In genomic region chr6:31522478-31522877, GRCm38 (mm10) we compare ENCODE assay signal across 21 mouse cellular contexts. TPM values are rescaled to one million over a fixed set of nuclear protein-coding genes. Genes with fewer than 3 reads are reported as not detected.
DNase-seq lines count a peak whose midpoint lies in the region; ATAC-seq and TF ChIP-seq lines count a peak whose summit lies in the region.
"Had no signal": no experiment of that assay in that cellular context is flagged by ENCODE, and none has a peak within 500 bp of the region (broad histone marks: within the 10 kb centered on the region; RNA-seq: fewer than 3 reads in every experiment).

No protein-coding gene starts in this region.

- WGBS in forebrain, embryonic 15.5 days, result 81% methylated on average over 4 of the region's 4 CpGs
- WGBS in forebrain, embryonic 13.5 days, result 90% methylated on average over 4 of the region's 4 CpGs
- 83% methylated on average over 4 of the region's 4 CpGs for WGBS in hindbrain, postnatal 0 days
- 82% methylated on average over 4 of the region's 4 CpGs for WGBS in hindbrain, embryonic 12.5 days
- 96% methylated on average over 4 of the region's 4 CpGs for WGBS in midbrain, embryonic 15.5 days
- WGBS in midbrain, embryonic 10.5 days, result 85% methylated on average over 4 of the region's 4 CpGs

- H3K9me3 ChIP-seq in forebrain, embryonic 15.5 days, result no peaks in the 10 kb centered on the region
- no peaks in the 10 kb centered on the region for H3K9me3 ChIP-seq in forebrain, embryonic 13.5 days (replicated peaks)
- no peaks in the 10 kb centered on the region for H3K9me3 ChIP-seq in hindbrain, postnatal 0 days (ENCODE audit: low read length)
- H3K9me3 ChIP-seq in hindbrain, embryonic 12.5 days (replicated peaks), result no peaks in the 10 kb centered on the region
- H3K9me3 ChIP-seq in midbrain, embryonic 15.5 days, result no peaks in the 10 kb centered on the region
- H3K9me3 ChIP-seq in midbrain, embryonic 10.5 days (replicated peaks), result no peaks in the 10 kb centered on the region
- H3K9me3 ChIP-seq: embryonic facial prominence, embryonic 10.5 days; G1E; heart, embryonic 13.5 days had no signal

- H3K4me2 ChIP-seq in forebrain, embryonic 15.5 days (replicated peaks), result no peak overlapping the region
- H3K4me2 ChIP-seq in forebrain, embryonic 13.5 days, result no peak overlapping the region
- H3K4me2 ChIP-seq in hindbrain, postnatal 0 days (ENCODE audit: low read depth, low read length), result no peak overlapping the region
- no peak overlapping the region for H3K4me2 ChIP-seq in hindbrain, embryonic 12.5 days (replicated peaks)
- no peak overlapping the region for H3K4me2 ChIP-seq in midbrain, embryonic 15.5 days
- H3K4me2 ChIP-seq: heart, embryonic 13.5 days; hindbrain, embryonic 14.5 days had no signal

- ATAC-seq in forebrain, embryonic 15.5 days (replicated peaks), result no peak
- no peak for ATAC-seq in forebrain, embryonic 13.5 days
- no peak for ATAC-seq in hindbrain, postnatal 0 days
- no peak for ATAC-seq in hindbrain, embryonic 12.5 days (ENCODE audit: low FRiP score)
- ATAC-seq in midbrain, embryonic 15.5 days (replicated peaks), result no peak
- ATAC-seq: CD4-positive, CD25-positive, alpha-beta regulatory T cell, adult 4 months; forebrain, embryonic 14.5 days had no signal

- peaks cover 5% of the 10 kb centered on the region; the same call in 1 of the 2 replicates for H3K4me1 ChIP-seq in forebrain, embryonic 15.5 days
- 0 out of 2 replicates have a peak, but pooled peaks cover 3% of the 10 kb centered on the region for H3K4me1 ChIP-seq in forebrain, embryonic 13.5 days
- peaks cover 5% of the 10 kb centered on the region; the same call in 1 of the 2 replicates for H3K4me1 ChIP-seq in hindbrain, postnatal 0 days (ENCODE audit: insufficient read depth, low read length)
- peaks cover 5% of the 10 kb centered on the region; the same call in 1 of the 2 replicates for H3K4me1 ChIP-seq in hindbrain, embryonic 12.5 days
- peaks cover 13% of the 10 kb centered on the region for H3K4me1 ChIP-seq in midbrain, embryonic 15.5 days
- no peaks in the 10 kb centered on the region for H3K4me1 ChIP-seq in midbrain, embryonic 10.5 days

- no peak overlapping the region for H3K9ac ChIP-seq in forebrain, embryonic 15.5 days (replicated peaks)
- H3K9ac ChIP-seq in forebrain, embryonic 13.5 days, result no peak overlapping the region
- no peak overlapping the region for H3K9ac ChIP-seq in hindbrain, postnatal 0 days (replicated peaks; ENCODE audit: low read length)
- H3K9ac ChIP-seq in hindbrain, embryonic 12.5 days, result no peak overlapping the region
- no peak overlapping the region for H3K9ac ChIP-seq in midbrain, embryonic 15.5 days
- H3K9ac ChIP-seq: heart, embryonic 13.5 days; hindbrain, embryonic 14.5 days had no signal

- H3K4me3 ChIP-seq in forebrain, embryonic 15.5 days, result no peak overlapping the region
- H3K4me3 ChIP-seq in forebrain, embryonic 13.5 days, result no peak overlapping the region
- H3K4me3 ChIP-seq in hindbrain, postnatal 0 days (ENCODE audit: low read length), result no peak overlapping the region
- no peak overlapping the region for H3K4me3 ChIP-seq in hindbrain, embryonic 12.5 days
- H3K4me3 ChIP-seq in midbrain, embryonic 15.5 days, result no peak overlapping the region
- no peak overlapping the region for H3K4me3 ChIP-seq in midbrain, embryonic 10.5 days
- H3K4me3 ChIP-seq: embryonic facial prominence, embryonic 10.5 days; heart, embryonic 13.5 days had no signal

- 0 out of 2 replicates have a peak overlapping the region, but pooled peaks have one; percentile 4 for H3K27ac ChIP-seq in forebrain, embryonic 15.5 days (replicated peaks)
- H3K27ac ChIP-seq in forebrain, embryonic 13.5 days, result no peak overlapping the region
- 0 out of 2 replicates have a peak overlapping the region, but pooled peaks have one; percentile 22 for H3K27ac ChIP-seq in hindbrain, postnatal 0 days
- H3K27ac ChIP-seq in hindbrain, embryonic 12.5 days, result no peak overlapping the region
- H3K27ac ChIP-seq in midbrain, embryonic 15.5 days, result 0 out of 2 replicates have a peak overlapping the region, but pooled peaks have one; percentile 4
- H3K27ac ChIP-seq in midbrain, embryonic 10.5 days (replicated peaks), result no peak overlapping the region
- H3K27ac ChIP-seq: embryonic facial prominence, embryonic 10.5 days; heart, embryonic 13.5 days; hindbrain, embryonic 14.5 days had no signal

- TF ChIP-seq CTCF in hindbrain, postnatal 0 days (IDR thresholded peaks at IDR 0.05; ENCODE audit: low read depth), result no peak

- H3K36me3 ChIP-seq in forebrain, embryonic 15.5 days, result peaks cover 14% of the 10 kb centered on the region
- peaks cover 62% of the 10 kb centered on the region for H3K36me3 ChIP-seq in forebrain, embryonic 13.5 days (ENCODE audit: poor library complexity, severe bottlenecking)
- H3K36me3 ChIP-seq in hindbrain, postnatal 0 days (ENCODE audit: insufficient read depth, low read length), result 0 out of 2 replicates have a peak, but pooled peaks cover 5% of the 10 kb centered on the region
- H3K36me3 ChIP-seq in hindbrain, embryonic 12.5 days, result peaks cover 30% of the 10 kb centered on the region
- H3K36me3 ChIP-seq in midbrain, embryonic 15.5 days (replicated peaks), result peaks cover 6% of the 10 kb centered on the region; the same call in 1 of the 2 replicates
- H3K36me3 ChIP-seq in midbrain, embryonic 10.5 days, result peaks cover 81% of the 10 kb centered on the region

- no peaks in the 10 kb centered on the region for H3K27me3 ChIP-seq in forebrain, embryonic 15.5 days
- no peaks in the 10 kb centered on the region for H3K27me3 ChIP-seq in forebrain, embryonic 13.5 days
- H3K27me3 ChIP-seq in hindbrain, postnatal 0 days (ENCODE audit: insufficient read depth, low read length), result no peaks in the 10 kb centered on the region
- no peaks in the 10 kb centered on the region for H3K27me3 ChIP-seq in hindbrain, embryonic 12.5 days
- H3K27me3 ChIP-seq in midbrain, embryonic 15.5 days (replicated peaks), result no peaks in the 10 kb centered on the region
- no peaks in the 10 kb centered on the region for H3K27me3 ChIP-seq in midbrain, embryonic 10.5 days (ENCODE audit: low read depth, poor library complexity, severe bottlenecking)
- H3K27me3 ChIP-seq: heart, embryonic 13.5 days had no signal

- DNase-seq in hindbrain, postnatal 0 days (ENCODE audit: low spot score), result no peak
- no peak for DNase-seq in midbrain, embryonic 10.5 days (ENCODE audit: low spot score)
- no peak for DNase-seq in cerebellum, postnatal 25 days
- DNase-seq: adrenal gland, postnatal 14 days; B cell, adult 2 months; cerebellum, adult 11-12 months; cerebellum, adult 9-10 months; cerebellum, postnatal 36 days; gastrocnemius, postnatal 10 days; heart, postnatal 36 days; kidney, adult 2 months had no signal

RNA-seq across cellular contexts. Expression of gene Podxl, which starts 41.3 kb away (rescaled TPM):
- polyA plus RNA-seq in forebrain, embryonic 15.5 days (2015; fragmentation: Nextera tagmentation; extraction: Ambion mirVana), result 11.5 and 12.7 TPM in 2 replicates
- polyA plus RNA-seq in forebrain, embryonic 13.5 days (2015; fragmentation: Nextera tagmentation; extraction: Ambion mirVana), result 13.2 and 15.9 TPM in 2 replicates
- 15.7 and 18.9 TPM in 2 replicates for total RNA-seq in hindbrain, postnatal 0 days (2014; rRNA removed)
- 6.4 and 6.6 TPM in 2 replicates for polyA plus RNA-seq in hindbrain, postnatal 0 days (2015; fragmentation: Nextera tagmentation; extraction: Ambion mirVana)
- 15.6 and 15.7 TPM in 2 replicates for polyA plus RNA-seq in hindbrain, embryonic 12.5 days (2016; fragmentation: Nextera tagmentation; extraction: Ambion mirVana)
- polyA plus RNA-seq in midbrain, embryonic 15.5 days (2015; fragmentation: Nextera tagmentation; extraction: Ambion mirVana), result 12.0 and 12.3 TPM in 2 replicates
- 19.7 and 22.4 TPM in 2 replicates for polyA plus RNA-seq in midbrain, embryonic 10.5 days (2016; fragmentation: Nextera tagmentation; extraction: Ambion mirVana)
- polyA plus RNA-seq: CD4-positive, CD25-positive, alpha-beta regulatory T cell, adult 4 months had no signal

Comparison
In these comparisons a context has a peak if more than half of its experiments do, and no peak if none do; other contexts are left out.
1. H3K27ac ChIP-seq: peak in forebrain, embryonic 15.5 days (single experiment), hindbrain, postnatal 0 days (single experiment) and midbrain, embryonic 15.5 days (single experiment); none in forebrain, embryonic 13.5 days (single experiment), hindbrain, embryonic 12.5 days (single experiment) and midbrain, embryonic 10.5 days (single experiment).